Mouse (Mus musculus): ENCODE measurements around the gene Btbd9.

- TF ChIP-seq CTCF (IDR thresholded peaks at IDR 0.05 in 2 of 3, conservative IDR thresholded peaks at IDR 0.05 in 1 of 3; ENCODE audit: control insufficient read depth in 1 of 3, insufficient read depth in 1 of 3, low read depth in 2 of 3, low read length in 3 of 3, poor library complexity in 1 of 3, severe bottlenecking in 1 of 3) (no peak), USF1 (IDR thresholded peaks at IDR 0.05; ENCODE audit: low read depth, low read length) (no peak), TBP (IDR thresholded peaks at IDR 0.05; ENCODE audit: low read depth, low read length) (no peak), ZC3H11A (IDR thresholded peaks at IDR 0.05; ENCODE audit: low read depth, low read length) (no peak), EP300 (IDR thresholded peaks at IDR 0.05; ENCODE audit: low read depth in 1 of 2, low read length in 2 of 2) (no peak), SMC3 (IDR thresholded peaks at IDR 0.05; ENCODE audit: low read depth, low read length) (no peak), MYB (IDR thresholded peaks at IDR 0.05; ENCODE audit: low read depth, low read length) (no peak), GATA1 (IDR thresholded peaks at IDR 0.05; ENCODE audit: low read depth, low read length) (no peak), POLR2A (IDR thresholded peaks at IDR 0.05; ENCODE audit: control insufficient read depth in 1 of 2, insufficient read depth in 1 of 2, low read depth in 1 of 2, low read length in 2 of 2, poor library complexity in 1 of 2) (no peak)
These were observed 140.2 kb downstream of the Btbd9 start for GRCm38 (mm10) chr17:30436021-30436461.

Data from MEL (cell line).